Mouse (Mus musculus) CD8-positive naive resting alpha-beta T cell, adult 2 months (primary cell): ENCODE results near the gene Smc1b.
"Not testable (repeated sequence)": the region's sequence is repeated elsewhere in the genome, so short reads cannot be mapped to it uniquely, and the experiment has no call there.

Experiments
- DNase-seq, 2 experiments: peaks; one replicate each; pipeline ENCODE4 v3.0.0; 2022; ENCODE audit warnings: low read depth in 2 of 2, low spot score in 2 of 2

The Smc1b gene

GRCm38 (mm10) chr15:85135143-85135542, 3.4 kb upstream of the Smc1b start:
- DNase-seq = no peak

GRCm38 (mm10) chr15:85132193-85132520, 393 bp upstream of the Smc1b start:
- no peak for DNase-seq

GRCm38 (mm10) chr15:85085641-85086040, 46.1 kb downstream of the Smc1b start:
- no peak for DNase-seq

GRCm38 (mm10) chr15:85072651-85073050, 59.1 kb downstream of the Smc1b start:
- no peak for DNase-seq

- DNase-seq = peak; percentile 29 to 59
Observed at GRCm38 (mm10) chr15:85070561-85070960, 61.2 kb downstream of the Smc1b start.

- no peak for DNase-seq
Observed at GRCm38 (mm10) chr15:85063421-85063820, 68.3 kb downstream of the Smc1b start.

- DNase-seq = no peak
Observed at GRCm38 (mm10) chr15:85055186-85055585, 76.6 kb downstream of the Smc1b start.

GRCm38 (mm10) chr15:85054098-85054497, 77.7 kb downstream of the Smc1b start:
- DNase-seq = no peak

GRCm38 (mm10) chr15:85049758-85050157, 82.0 kb downstream of the Smc1b start:
- no peak for DNase-seq

- DNase-seq = no peak
Observed at GRCm38 (mm10) chr15:85047865-85048264, 83.9 kb downstream of the Smc1b start.

- no peak for DNase-seq
Observed at GRCm38 (mm10) chr15:85046230-85046950, 85.4 kb downstream of the Smc1b start.

GRCm38 (mm10) chr15:85043761-85044160, 88.0 kb downstream of the Smc1b start:
- no peak for DNase-seq

- DNase-seq = no peak
Observed at GRCm38 (mm10) chr15:85043116-85043515, 88.6 kb downstream of the Smc1b start.

GRCm38 (mm10) chr15:85042361-85042954, 89.3 kb downstream of the Smc1b start:
- peak; percentile 78 to 87 for DNase-seq

GRCm38 (mm10) chr15:85041546-85042225, 90.1 kb downstream of the Smc1b start:
- DNase-seq = no peak

- DNase-seq = no peak
Observed at GRCm38 (mm10) chr15:85037343-85037690, 94.4 kb downstream of the Smc1b start.

- peak; percentile 98 to 99 for DNase-seq
Observed at GRCm38 (mm10) chr15:85036566-85037342, 95.0 kb downstream of the Smc1b start.

GRCm38 (mm10) chr15:85033916-85034315, 97.8 kb downstream of the Smc1b start:
- DNase-seq = not testable (repeated sequence)

GRCm38 (mm10) chr15:85031866-85032265, 99.9 kb downstream of the Smc1b start:
- DNase-seq = no peak

GRCm38 (mm10) chr15:85030643-85031042, 101.1 kb downstream of the Smc1b start:
- DNase-seq = not testable (repeated sequence)

- DNase-seq = not testable (repeated sequence)
Observed at GRCm38 (mm10) chr15:85028648-85029047, 103.1 kb downstream of the Smc1b start, which contains the start of gene Fam118a. TSS of gene Fam118a (plus strand) at chr15:85028948.

GRCm38 (mm10) chr15:85027740-85028139, 104.0 kb downstream of the Smc1b start:
- DNase-seq = no peak
